Mouse (Mus musculus) liver, embryonic 14.5 days (tissue): Measurements from ENCODE around the gene Gm20431. TPM values are rescaled to one million over a fixed set of nuclear protein-coding genes. Genes with fewer than 3 reads are reported as not detected.

Experiments used
- ATAC-seq: fragments of 200-750 bp; cut with Nextera tagmentation; 2 replicates; pipeline ENCODE4 v1.8.0; 2017; ENCODE audit warnings: moderate number of reproducible peaks, mild to moderate bottlenecking, moderate library complexity; ENCODE audit not compliant: insufficient read depth
- DNase-seq, 3 experiments: peaks; one replicate each; pipeline ENCODE4 v3.0.0-alpha.2; 2012 to 2013; ENCODE audit warnings: low read depth in 3 of 3, low spot score in 3 of 3
- H3K27ac ChIP-seq: fragments of 300-500 bp; sonication (generic); 2 replicates; pipeline ENCODE4 v1.5.1; 2014; ENCODE audit warnings: moderate library complexity, mild to moderate bottlenecking, control low read depth, inconsistent platforms
- H3K27me3 ChIP-seq: fragments of 300-500 bp; sonication (generic); 2 replicates; pipeline ENCODE4 v1.6.1; 2014; ENCODE audit warnings: mild to moderate bottlenecking, low read length, moderate library complexity; ENCODE audit not compliant: control insufficient read depth, insufficient read depth
- H3K36me3 ChIP-seq: fragments of 300-500 bp; sonication (generic); replicated peaks from 2 replicates; pipeline ENCODE4 v1.6.1; 2014; ENCODE audit warnings: low read depth; ENCODE audit not compliant: control insufficient read depth, insufficient read depth
- H3K4me1 ChIP-seq, 2 experiments: fragments of 200-500 bp in 1 of 2; fragments of 300-500 bp in 1 of 2; sonication (generic) in 1 of 2; replicated peaks; 2 replicates each; pipeline ENCODE4 v1.6.1; 2012 to 2014; ENCODE audit warnings: antibody characterized with exemption in 1 of 2, inconsistent platforms in 1 of 2, low read length in 1 of 2; ENCODE audit not compliant: control insufficient read depth in 2 of 2, insufficient read depth in 2 of 2
- H3K4me2 ChIP-seq: fragments of 300-500 bp; sonication (generic); 2 replicates; pipeline ENCODE4 v1.6.1; 2014; ENCODE audit warnings: low read depth, mild to moderate bottlenecking, control low read depth, moderate library complexity
- H3K4me3 ChIP-seq, 2 experiments: fragments of 200-500 bp in 1 of 2; fragments of 300-500 bp in 1 of 2; sonication (generic) in 1 of 2; 2 replicates each; pipeline ENCODE4 v1.5.1; 2012 to 2014; ENCODE audit warnings: low read depth in 2 of 2, low read length in 2 of 2, mild to moderate bottlenecking in 2 of 2, control low read depth in 1 of 2, inconsistent platforms in 1 of 2, moderate library complexity in 1 of 2; ENCODE audit not compliant: insufficient read depth in 1 of 2
- H3K9ac ChIP-seq: fragments of 300-500 bp; sonication (generic); replicated peaks from 2 replicates; pipeline ENCODE4 v1.6.1; 2014; ENCODE audit warnings: mild to moderate bottlenecking, control low read depth, moderate library complexity
- H3K9me3 ChIP-seq: fragments of 300-500 bp; sonication (generic); 2 replicates; pipeline ENCODE4 v1.6.1; 2016; ENCODE audit warnings: low read length, mixed read lengths; ENCODE audit not compliant: control insufficient read depth
- CTCF ChIP-seq: IDR thresholded peaks from 2 replicates; pipeline ENCODE4 v1.5.1; 2016; ENCODE audit warnings: antibody characterized with exemption, low read depth, control low read depth
- EP300 ChIP-seq: IDR thresholded peaks from 2 replicates; pipeline ENCODE4 v1.6.1; 2016; ENCODE audit warnings: antibody characterized with exemption, low read depth
- WGBS: fragments of 180-500 bp; shearing (Covaris S2); extraction: QIAGEN DNeasy Blood & Tissue Kit; methylation state at CpG from one replicate; pipeline ENCODE4 v1.1.7; 2014; ENCODE audit not compliant: insufficient replicate concordance; 5-methylcytosine and 5-hydroxymethylcytosine counted together
- microRNA-seq: library from miRNA; unstranded; fragments of <30 nt; microRNA quantifications from one replicate; pipeline ENCODE4, GENCODE M21; 2016
- polyA plus RNA-seq, 2 experiments: library from polyadenylated mRNA; depleted of rRNA in 1 of 2; stranded (reverse) in 1 of 2; unstranded in 1 of 2; fragments of >200 nt; fragmentation: Nextera tagmentation in 1 of 2; extraction: Ambion mirVana in 1 of 2; gene quantifications; 2 replicates each; pipeline versions ENCODE4 v1.2.1 to v1.2.3; 2012 to 2014

Gm20431 gene
- polyA plus RNA-seq, 2 experiments, result 0.96 TPM; not detected in 1

DNA sequence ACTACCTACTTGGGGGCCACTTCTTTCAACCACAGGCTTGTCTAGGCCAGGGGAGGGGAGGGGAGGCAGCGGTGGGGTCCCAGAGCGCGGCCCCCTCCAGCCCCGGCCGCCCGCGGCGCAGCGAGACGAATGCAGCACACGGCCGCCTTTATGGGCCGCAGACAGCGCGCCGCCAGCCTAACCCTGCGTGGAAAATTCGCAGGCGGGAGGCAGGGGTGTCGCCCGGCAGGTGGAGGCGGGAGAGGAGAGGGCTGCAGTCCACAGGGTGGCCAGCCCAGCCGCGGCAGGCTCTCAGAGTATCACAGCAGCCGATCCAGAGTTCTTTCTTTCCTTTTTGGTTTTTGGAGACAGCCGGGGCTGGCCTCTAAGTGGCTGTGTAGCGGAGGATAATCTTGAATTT, 101.9 kb downstream of the Gm20431 start:
- Histone ChIP-seq H3K9me3 (no peaks in the 10 kb centered on the region), H3K4me1 (peaks cover 0 to 5% of the 10 kb centered on the region in 2 experiments; a peak in 2 of 4 replicates), H3K27ac (no peak overlapping the region), H3K27me3 (peaks cover 11% of the 10 kb centered on the region), H3K36me3 (no peaks in the 10 kb centered on the region), H3K4me2 (peak overlapping the region; percentile 9; the same call in 1 of the 2 replicates), H3K4me3 (no peak overlapping the region), H3K9ac (no peak overlapping the region)
- ATAC-seq (no peak), DNase-seq (no peak)
- WGBS, result 15% methylated on average over 27 of the region's 27 CpGs
- TF ChIP-seq EP300, result no peak
- no peak for TF ChIP-seq CTCF

Small RNA genes lying within 50 kb of the gene (microRNA-seq; reads per million reads assigned to microRNA genes)
- not detected for gene Gm22355

Other genes with a start within 250 kb of the Gm20431 start
- gene Slc9a8, start 239.8 kb downstream of the Gm20431 start, polyA plus RNA-seq (2012; rRNA removed), result 13.9 and 18.1 TPM in 2 replicates
- gene Slc9a8, start 239.8 kb downstream of the Gm20431 start, polyA plus RNA-seq (2014; fragmentation: Nextera tagmentation; extraction: Ambion mirVana), result 8.7 and 9.1 TPM in 2 replicates
- 21.7 and 23.9 TPM in 2 replicates for gene Rnf114, start 168.9 kb downstream of the Gm20431 start, polyA plus RNA-seq (2012; rRNA removed)
- 25.8 and 28.4 TPM in 2 replicates for gene Rnf114, start 168.9 kb downstream of the Gm20431 start, polyA plus RNA-seq (2014; fragmentation: Nextera tagmentation; extraction: Ambion mirVana)
- gene Spata2, start 168.6 kb downstream of the Gm20431 start, polyA plus RNA-seq (2012; rRNA removed), result 7.6 and 8.6 TPM in 2 replicates
- 6.8 and 7.5 TPM in 2 replicates for gene Spata2, start 168.6 kb downstream of the Gm20431 start, polyA plus RNA-seq (2014; fragmentation: Nextera tagmentation; extraction: Ambion mirVana)
- 1.9 and 2.2 TPM in 2 replicates for gene Snai1, start 123.3 kb downstream of the Gm20431 start, polyA plus RNA-seq (2012; rRNA removed)
- gene Snai1, start 123.3 kb downstream of the Gm20431 start, polyA plus RNA-seq (2014; fragmentation: Nextera tagmentation; extraction: Ambion mirVana), result 1.1 and 2.0 TPM in 2 replicates
- gene Ube2v1, start 29.4 kb downstream of the Gm20431 start, polyA plus RNA-seq (2012; rRNA removed), result 75.0 and 75.9 TPM in 2 replicates
- gene Ube2v1, start 29.4 kb downstream of the Gm20431 start, polyA plus RNA-seq (2014; fragmentation: Nextera tagmentation; extraction: Ambion mirVana), result 145 and 158 TPM in 2 replicates
- 5.4 and 17.2 TPM in 2 replicates for gene Cebpb, start 27.4 kb upstream of the Gm20431 start, polyA plus RNA-seq (2012; rRNA removed)
- 12.8 and 13.2 TPM in 2 replicates for gene Cebpb, start 27.4 kb upstream of the Gm20431 start, polyA plus RNA-seq (2014; fragmentation: Nextera tagmentation; extraction: Ambion mirVana)
- gene Tmem189, start 28.3 kb upstream of the Gm20431 start, polyA plus RNA-seq (2012; rRNA removed), result 14.6 and 15.1 TPM in 2 replicates
- 12.3 and 12.4 TPM in 2 replicates for gene Tmem189, start 28.3 kb upstream of the Gm20431 start, polyA plus RNA-seq (2014; fragmentation: Nextera tagmentation; extraction: Ambion mirVana)